Mouse (Mus musculus): Measurements from ENCODE around the gene Cox15.

Cox15 gene
- long read RNA-seq, experiment 1, full-length matches to known transcripts, result 3 of 4 reads
- long read RNA-seq, experiment 1, partial matches to known transcripts, result 1 of 4 reads
- long read RNA-seq, experiment 1, other reads (novel, unspliced or antisense), result 0 of 4 reads
- long read RNA-seq, experiment 2, full-length matches to known transcripts, result 7 of 10 reads
- long read RNA-seq, experiment 2, partial matches to known transcripts, result 1 of 10 reads
- long read RNA-seq, experiment 2, other reads (novel, unspliced or antisense), result 2 of 10 reads

GRCm38 (mm10) chr19:43752489-43753225 is at the start of gene Cox15, which contains the start of gene Cutc:
Gene Cox15, minus strand, starts transcription at chr19:43753000.
Gene Cutc, plus strand, starts transcription at chr19:43752996.
- intact Hi-C loops (cut with DNase I), result loop anchor here (5.0 to 10.0 kb wide), 3 partner anchors 75 to 228 kb away; partner anchors contain the start of gene Got1

GRCm38 (mm10) chr19:43801427-43802051 is 48.7 kb upstream of the Cox15 start:
- intact Hi-C loops (cut with DNase I), result no loop called here

GRCm38 (mm10) chr19:43797216-43797615 is 44.4 kb upstream of the Cox15 start:
- intact Hi-C loops (cut with DNase I), result no loop called here

- intact Hi-C loops (cut with DNase I), result no loop called here
Measured at GRCm38 (mm10) chr19:43795511-43795910, 42.7 kb upstream of the Cox15 start.

- intact Hi-C loops (cut with DNase I), result no loop called here
Measured at GRCm38 (mm10) chr19:43793951-43794350, 41.2 kb upstream of the Cox15 start.

DNA sequence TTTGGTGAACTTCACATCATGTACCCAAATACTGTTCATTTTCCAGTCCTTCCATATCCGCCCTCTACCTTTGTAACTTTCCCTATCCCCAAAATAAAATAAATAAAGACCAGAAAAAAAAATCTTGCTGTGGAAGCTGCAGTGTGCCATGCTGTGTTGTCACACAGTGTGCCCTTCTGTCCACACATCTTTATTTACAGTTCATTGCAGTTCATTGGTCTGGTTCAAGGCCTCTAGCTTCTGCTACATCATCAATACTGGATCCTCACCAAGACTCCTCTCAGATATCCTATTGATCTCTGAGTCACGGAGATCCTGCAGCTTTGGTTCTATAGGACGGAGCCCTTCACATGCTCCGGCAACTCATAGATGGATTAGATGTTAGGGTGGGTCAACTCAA is 39.7 kb upstream of the Cox15 start:
- intact Hi-C loops (cut with DNase I), result no loop called here

GRCm38 (mm10) chr19:43789817-43790216 is 37.0 kb upstream of the Cox15 start:
- intact Hi-C loops (cut with DNase I), result no loop called here

GRCm38 (mm10) chr19:43786249-43787026 is 33.6 kb upstream of the Cox15 start:
- intact Hi-C loops (cut with DNase I), result no loop called here

GRCm38 (mm10) chr19:43784761-43785160 is 32.0 kb upstream of the Cox15 start:
- intact Hi-C loops (cut with DNase I), result no loop called here

- intact Hi-C loops (cut with DNase I), result no loop called here
Measured at GRCm38 (mm10) chr19:43781980-43782379, 29.2 kb upstream of the Cox15 start, which contains the start of gene Abcc2. Gene Abcc2, plus strand, starts transcription at chr19:43782192.

GRCm38 (mm10) chr19:43780391-43780790 is 27.6 kb upstream of the Cox15 start:
- intact Hi-C loops (cut with DNase I), result no loop called here

- intact Hi-C loops (cut with DNase I), result no loop called here
Measured at GRCm38 (mm10) chr19:43777308-43777707, 24.5 kb upstream of the Cox15 start.

DNA sequence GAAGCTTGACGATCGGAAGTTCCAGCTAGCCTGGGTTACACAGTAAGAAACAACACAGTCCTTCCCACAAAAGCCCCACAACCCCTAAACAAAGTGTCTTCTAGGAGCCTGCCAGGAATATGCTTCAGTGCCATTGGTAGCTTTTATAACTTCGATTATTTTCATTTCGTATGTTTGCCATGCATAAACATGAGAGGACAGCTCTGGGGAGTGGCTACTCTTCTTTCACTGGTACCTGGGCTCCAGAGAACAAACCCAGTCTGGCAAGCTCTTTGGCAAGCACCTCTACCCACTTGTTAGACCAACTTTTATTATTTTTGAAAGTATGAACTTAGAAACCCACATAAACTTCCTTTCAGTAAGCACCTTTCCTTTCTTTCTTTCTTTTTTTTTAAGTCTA is 23.8 kb upstream of the Cox15 start:
- intact Hi-C loops (cut with DNase I), result no loop called here

DNA sequence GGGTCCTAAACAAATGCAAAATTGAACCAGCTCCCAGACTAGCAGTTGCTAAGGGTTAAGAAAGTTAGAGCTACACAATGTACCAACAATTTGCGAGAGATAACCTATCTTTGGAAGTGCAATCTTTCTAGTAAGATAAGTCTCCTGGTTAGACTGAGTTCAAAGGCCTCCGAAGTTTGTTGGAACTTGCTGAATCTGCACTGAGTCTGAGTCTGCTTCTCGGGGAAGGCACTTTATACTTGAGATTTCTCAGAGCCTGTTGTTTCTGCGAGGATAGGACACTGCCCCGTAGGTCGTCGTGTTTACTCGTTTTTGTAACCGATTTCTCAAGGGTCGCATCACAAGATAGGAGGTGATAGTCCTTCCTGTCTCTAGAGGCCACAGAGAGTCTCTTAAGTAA is 22.6 kb upstream of the Cox15 start:
- intact Hi-C loops (cut with DNase I), result no loop called here

- intact Hi-C loops (cut with DNase I), result no loop called here
Measured at GRCm38 (mm10) chr19:43772311-43772710, 19.5 kb upstream of the Cox15 start.

GRCm38 (mm10) chr19:43771499-43771969 is 18.7 kb upstream of the Cox15 start:
- intact Hi-C loops (cut with DNase I), result no loop called here

DNA sequence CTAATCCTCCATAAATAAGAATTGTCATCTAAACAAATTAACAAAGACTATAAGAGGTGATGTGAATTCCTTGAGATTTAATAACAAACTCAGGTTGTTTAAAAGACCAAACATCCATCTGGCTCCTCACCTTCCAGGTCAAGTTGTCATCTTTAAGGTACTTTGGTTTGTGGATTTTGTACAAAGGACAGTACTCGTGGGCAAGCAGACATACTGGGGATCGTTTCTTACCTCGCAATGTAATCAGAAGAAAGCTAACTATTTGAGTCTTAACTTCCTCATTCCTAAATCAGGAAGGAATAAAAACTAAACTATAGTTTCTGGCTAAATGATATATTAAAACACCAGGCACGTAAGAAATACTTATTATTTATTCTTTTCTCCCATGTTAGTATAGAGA is 17.8 kb upstream of the Cox15 start:
- intact Hi-C loops (cut with DNase I), result no loop called here

GRCm38 (mm10) chr19:43769366-43769960 is 16.7 kb upstream of the Cox15 start:
- intact Hi-C loops (cut with DNase I), result no loop called here

- intact Hi-C loops (cut with DNase I), result no loop called here
Measured at GRCm38 (mm10) chr19:43767549-43768322, 14.9 kb upstream of the Cox15 start.

DNA sequence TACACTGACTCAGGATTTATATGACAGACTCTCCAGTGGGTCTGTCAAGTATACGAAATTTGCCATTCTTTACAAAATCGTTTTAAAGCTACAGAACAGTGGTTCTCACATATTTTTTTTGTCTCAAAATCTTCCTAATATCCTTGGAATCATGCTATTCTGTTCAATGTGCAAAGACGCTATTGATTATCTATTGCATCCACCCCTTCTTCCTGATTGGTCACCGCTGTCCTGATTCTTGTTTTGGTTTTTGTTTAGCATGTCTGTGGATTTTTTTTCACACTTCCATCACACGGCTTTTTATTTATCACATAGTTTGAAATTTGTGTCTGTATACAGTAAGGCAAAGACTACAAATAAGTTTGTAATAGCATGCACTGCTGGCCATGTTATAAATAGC is 13.7 kb upstream of the Cox15 start:
- intact Hi-C loops (cut with DNase I), result no loop called here

Data from adrenal gland (tissue).